Mouse (Mus musculus) G1E (cell line): ENCODE measurements around the gene C3.

Source experiments
- CTCF ChIP-seq: IDR thresholded peaks from 2 replicates; pipeline ENCODE4 v1.5.1; 2012; ENCODE audit warnings: low read depth, low read length, inconsistent platforms, mixed read lengths
- POLR2AphosphoS5 ChIP-seq: IDR thresholded peaks from 2 replicates; pipeline ENCODE4 v1.6.1; 2012; ENCODE audit warnings: low read depth, low read length, inconsistent platforms; ENCODE audit not compliant: insufficient replicate concordance

DNA sequence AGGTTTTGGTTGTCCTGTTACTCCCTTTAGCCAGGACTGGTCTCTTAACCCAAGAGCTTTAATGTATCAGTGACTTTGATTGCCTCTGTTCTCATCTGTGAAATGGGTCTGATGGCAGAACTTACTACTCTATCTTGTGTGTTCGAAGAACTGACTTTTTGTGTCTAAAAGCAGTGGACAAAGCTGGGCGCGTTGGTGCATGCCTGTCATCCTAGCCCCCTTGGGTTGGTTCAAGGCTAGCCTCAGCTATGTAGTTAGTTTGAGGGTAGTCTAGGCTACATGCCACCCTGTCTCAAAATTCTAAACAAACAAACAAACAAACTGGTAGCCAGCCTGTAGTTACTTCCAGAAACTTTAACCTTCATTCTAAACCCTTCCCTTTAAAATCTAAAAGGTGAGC lies 23.5 kb upstream of the C3 start:
- no peak for TF ChIP-seq POLR2AphosphoS5
- TF ChIP-seq CTCF, result no peak
